Comparison of ENCODE assay signal across 8 mouse cellular contexts in genomic region chr9:108262494-108263049, GRCm38 (mm10). TPM values are rescaled to one million over a fixed set of nuclear protein-coding genes. Genes with fewer than 3 reads are reported as not detected.
DNase-seq lines count a peak whose midpoint lies in the region; ATAC-seq and TF ChIP-seq lines count a peak whose summit lies in the region.

No protein-coding gene starts in this region.

- no peak for DNase-seq in cerebellum, adult 2 months
- DNase-seq in cerebellum, adult 18-20 months, result no peak
- DNase-seq in lung, adult 2 months, result no peak
- DNase-seq in right cerebral cortex, adult 2 months (ENCODE audit: low spot score in 2 of 2), result no peak
- no peak for DNase-seq in left cerebral cortex, adult 11 months (ENCODE audit: low spot score)

- peak overlapping the region; percentile 92 for H3K4me2 ChIP-seq in heart, embryonic 16.5 days (ENCODE audit: low read depth, low read length)

- no peak for TF ChIP-seq POLR2A in cerebellum, adult 2 months (IDR thresholded peaks at IDR 0.05; ENCODE audit: borderline replicate concordance, insufficient read depth, low read length)
- TF ChIP-seq POLR2A in bone marrow macrophage, adult 2 months (IDR thresholded peaks at IDR 0.05; ENCODE audit: borderline replicate concordance, low read depth, low read length), result no peak
- no peak for TF ChIP-seq POLR2A in lung, adult 2 months (IDR thresholded peaks at IDR 0.05; ENCODE audit: borderline replicate concordance, extremely low read depth, low read depth, low read length)

- no peaks in the 10 kb centered on the region for H3K27me3 ChIP-seq in cerebellum, adult 2 months (ENCODE audit: control insufficient read depth, insufficient read depth, low read length)
- H3K27me3 ChIP-seq in heart, embryonic 16.5 days (ENCODE audit: control insufficient read depth, insufficient read depth, low read length), result no peaks in the 10 kb centered on the region

- H3K4me3 ChIP-seq in cerebellum, adult 2 months (replicated peaks; ENCODE audit: insufficient read depth, low read depth, low read length), result peak overlapping the region; percentile 64
- H3K4me3 ChIP-seq in bone marrow macrophage, adult 2 months (ENCODE audit: insufficient read depth, low read length), result peak overlapping the region; percentile 94
- H3K4me3 ChIP-seq in heart, embryonic 16.5 days (ENCODE audit: low read length), result peak overlapping the region; percentile 93
- H3K4me3 ChIP-seq in lung, adult 2 months (replicated peaks; ENCODE audit: extremely low read depth, low read depth, low read length), result peak overlapping the region; percentile 85

- TF ChIP-seq CTCF in cerebellum, adult 2 months (IDR thresholded peaks at IDR 0.05; ENCODE audit: borderline replicate concordance, insufficient read depth, low read depth, low read length), result no peak
- no peak for TF ChIP-seq CTCF in bone marrow macrophage, adult 2 months (IDR thresholded peaks at IDR 0.05; ENCODE audit: low read depth, low read length)
- no peak for TF ChIP-seq CTCF in lung, adult 2 months (IDR thresholded peaks at IDR 0.05; ENCODE audit: insufficient read depth, low read length)

- H3K36me3 ChIP-seq in heart, embryonic 16.5 days (ENCODE audit: control insufficient read depth, insufficient read depth), result no peaks in the 10 kb centered on the region

- H3K4me1 ChIP-seq in cerebellum, adult 2 months (ENCODE audit: control insufficient read depth, insufficient read depth, low read length), result peaks cover 9% of the 10 kb centered on the region; the same call in 1 of the 2 replicates
- peaks cover 52% of the 10 kb centered on the region for H3K4me1 ChIP-seq in bone marrow macrophage, adult 2 months (ENCODE audit: control insufficient read depth, insufficient read depth, low read length)
- peaks cover 46% of the 10 kb centered on the region for H3K4me1 ChIP-seq in heart, embryonic 16.5 days (ENCODE audit: control insufficient read depth, insufficient read depth, low read length)
- H3K4me1 ChIP-seq in lung, adult 2 months (ENCODE audit: control insufficient read depth, insufficient read depth, low read length), result peaks cover 17% of the 10 kb centered on the region

- WGBS in cerebellum, adult 2 months, result 34% methylated on average over 11 of the region's 11 CpGs
- 27% methylated on average over 11 of the region's 11 CpGs for WGBS in heart, embryonic 16.5 days
- 36% methylated on average over 11 of the region's 11 CpGs for WGBS in lung, adult 2 months

- no peak overlapping the region; the same call in 1 of the 2 replicates for H3K27ac ChIP-seq in cerebellum, adult 2 months (ENCODE audit: insufficient read depth, low read length)
- no peak overlapping the region for H3K27ac ChIP-seq in bone marrow macrophage, adult 2 months (ENCODE audit: insufficient read depth, low read depth, low read length)
- H3K27ac ChIP-seq in heart, embryonic 16.5 days (ENCODE audit: low read length), result peak overlapping the region; percentile 100

- peak overlapping the region; percentile 96 for H3K9ac ChIP-seq in heart, embryonic 16.5 days (ENCODE audit: low read length)

- no peak for ATAC-seq in heart, embryonic 16.5 days (replicated peaks; ENCODE audit: extremely low read depth, insufficient read depth, low FRiP score)
- no peak for ATAC-seq in erythroid progenitor cell, adult 5-6 weeks (replicated peaks; ENCODE audit: low FRiP score, poor library complexity, severe bottlenecking)

- no peaks in the 10 kb centered on the region for H3K9me3 ChIP-seq in heart, embryonic 16.5 days (replicated peaks; ENCODE audit: control insufficient read depth, low read length)

RNA-seq across cellular contexts. Expression of gene Dag1, which starts 1.2 kb away (rescaled TPM):
- 33.8 and 38.6 TPM in 2 replicates for polyA plus RNA-seq in cerebellum, adult 2 months (2012; rRNA removed)
- 34.5 and 37.5 TPM in 2 replicates for polyA plus RNA-seq in bone marrow macrophage, adult 2 months (2012; ENCODE audit: insufficient read depth, insufficient read length, missing spikeins)
- polyA plus RNA-seq in heart, embryonic 16.5 days (2015; fragmentation: Nextera tagmentation; extraction: Ambion mirVana), result 136 and 145 TPM in 2 replicates
- polyA plus RNA-seq in lung, adult 2 months (2012; rRNA removed), result 125 and 170 TPM in 2 replicates
- 11.2 and 14.3 TPM in 2 replicates for total RNA-seq in erythroid progenitor cell, adult 5-6 weeks (2015; ENCODE audit: low replicate concordance)
- 5.4 and 6.3 TPM in 2 replicates for total RNA-seq in erythroid progenitor cell, adult 5-6 weeks (2017; ENCODE audit: low replicate concordance)

RNA-seq across cellular contexts. Expression of gene Nicn1, which starts 27.7 kb away (rescaled TPM):
- 94.1 and 97.5 TPM in 2 replicates for polyA plus RNA-seq in cerebellum, adult 2 months (2012; rRNA removed)
- polyA plus RNA-seq in bone marrow macrophage, adult 2 months (2012; ENCODE audit: insufficient read depth, insufficient read length, missing spikeins), result 13.5 and 15.3 TPM in 2 replicates
- polyA plus RNA-seq in heart, embryonic 16.5 days (2015; fragmentation: Nextera tagmentation; extraction: Ambion mirVana), result 23.7 and 26.9 TPM in 2 replicates
- 15.1 and 21.4 TPM in 2 replicates for polyA plus RNA-seq in lung, adult 2 months (2012; rRNA removed)
- not detected in 2 replicates for total RNA-seq in erythroid progenitor cell, adult 5-6 weeks (2015; ENCODE audit: low replicate concordance)
- total RNA-seq in erythroid progenitor cell, adult 5-6 weeks (2017; ENCODE audit: low replicate concordance), result 0.64 and 0.91 TPM in 2 replicates

RNA-seq across cellular contexts. Expression of gene Amt, which starts 34.1 kb away (rescaled TPM):
- polyA plus RNA-seq in cerebellum, adult 2 months (2012; rRNA removed), result 63.2 and 64.2 TPM in 2 replicates
- 4.5 and 6.5 TPM in 2 replicates for polyA plus RNA-seq in bone marrow macrophage, adult 2 months (2012; ENCODE audit: insufficient read depth, insufficient read length, missing spikeins)
- 8.1 and 8.7 TPM in 2 replicates for polyA plus RNA-seq in heart, embryonic 16.5 days (2015; fragmentation: Nextera tagmentation; extraction: Ambion mirVana)
- polyA plus RNA-seq in lung, adult 2 months (2012; rRNA removed), result 7.0 and 13.3 TPM in 2 replicates
- not detected in 2 replicates for total RNA-seq in erythroid progenitor cell, adult 5-6 weeks (2015; ENCODE audit: low replicate concordance)
- not detected in 2 replicates for total RNA-seq in erythroid progenitor cell, adult 5-6 weeks (2017; ENCODE audit: low replicate concordance)

RNA-seq across cellular contexts. Expression of gene Rhoa, which starts 43.4 kb away (rescaled TPM):
- polyA plus RNA-seq in cerebellum, adult 2 months (2012; rRNA removed), result 198 and 201 TPM in 2 replicates
- polyA plus RNA-seq in bone marrow macrophage, adult 2 months (2012; ENCODE audit: insufficient read depth, insufficient read length, missing spikeins), result 499 and 511 TPM in 2 replicates
- 372 and 444 TPM in 2 replicates for polyA plus RNA-seq in heart, embryonic 16.5 days (2015; fragmentation: Nextera tagmentation; extraction: Ambion mirVana)
- 167 and 313 TPM in 2 replicates for polyA plus RNA-seq in lung, adult 2 months (2012; rRNA removed)
- 157 and 175 TPM in 2 replicates for total RNA-seq in erythroid progenitor cell, adult 5-6 weeks (2015; ENCODE audit: low replicate concordance)
- total RNA-seq in erythroid progenitor cell, adult 5-6 weeks (2017; ENCODE audit: low replicate concordance), result 253 and 313 TPM in 2 replicates

RNA-seq across cellular contexts. Expression of gene Tcta, which starts 43.4 kb away (rescaled TPM):
- 55.2 and 58.9 TPM in 2 replicates for polyA plus RNA-seq in cerebellum, adult 2 months (2012; rRNA removed)
- 10.5 and 11.2 TPM in 2 replicates for polyA plus RNA-seq in bone marrow macrophage, adult 2 months (2012; ENCODE audit: insufficient read depth, insufficient read length, missing spikeins)
- 32.5 and 34.2 TPM in 2 replicates for polyA plus RNA-seq in heart, embryonic 16.5 days (2015; fragmentation: Nextera tagmentation; extraction: Ambion mirVana)
- 64.1 and 75.8 TPM in 2 replicates for polyA plus RNA-seq in lung, adult 2 months (2012; rRNA removed)
- 5.9 and 11.5 TPM in 2 replicates for total RNA-seq in erythroid progenitor cell, adult 5-6 weeks (2015; ENCODE audit: low replicate concordance)
- 2.3 and 2.4 TPM in 2 replicates for total RNA-seq in erythroid progenitor cell, adult 5-6 weeks (2017; ENCODE audit: low replicate concordance)
